ENCODE assay signal across 11 mouse cellular contexts in the genomic region with DNA sequence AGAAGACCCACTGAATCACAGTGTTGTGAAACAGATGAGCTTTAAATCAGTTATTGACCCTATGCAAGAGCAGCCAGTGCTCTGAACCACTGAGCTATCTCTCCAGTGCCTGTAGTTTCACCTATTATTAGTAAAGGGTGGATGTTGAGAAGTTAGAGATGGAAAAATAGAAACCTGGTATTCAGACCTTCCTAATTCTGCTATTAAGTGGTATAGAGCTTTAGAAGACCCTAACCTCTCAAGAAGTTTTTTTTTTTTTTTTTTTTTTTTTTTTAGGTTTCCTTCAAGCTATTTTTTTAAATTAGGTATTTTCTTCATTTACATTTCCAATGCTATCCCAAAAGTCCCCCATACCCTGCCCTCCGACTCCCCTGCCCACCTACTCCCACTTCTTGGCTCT. TPM values are rescaled to one million over a fixed set of nuclear protein-coding genes. Genes with fewer than 3 reads are reported as not detected.
A peak's percentile ranks its signal among the peaks of the same experiment; 100 is the strongest.
DNase-seq lines count a peak whose midpoint lies in the region; ATAC-seq and TF ChIP-seq lines count a peak whose summit lies in the region.
"Had no signal": no experiment of that assay in that cellular context is flagged by ENCODE, and none has a peak within 500 bp of the region (broad histone marks: within the 10 kb centered on the region; RNA-seq: fewer than 3 reads in every experiment).

No protein-coding gene starts in this region.

- H3K4me2 ChIP-seq in heart, embryonic 13.5 days = peak overlapping the region; percentile 93
- H3K4me2 ChIP-seq in hindbrain, embryonic 12.5 days (replicated peaks) = peak overlapping the region; percentile 88

- peaks cover 33% of the 10 kb centered on the region for H3K36me3 ChIP-seq in heart, embryonic 13.5 days
- peaks cover 45% of the 10 kb centered on the region for H3K36me3 ChIP-seq in G1E (replicated peaks)
- peaks cover 20% of the 10 kb centered on the region for H3K36me3 ChIP-seq in hindbrain, embryonic 12.5 days
- peaks cover 34% of the 10 kb centered on the region for H3K36me3 ChIP-seq in midbrain, embryonic 10.5 days

- no peak for ATAC-seq in heart, embryonic 13.5 days (ENCODE audit: extremely low read depth, insufficient number of reproducible peaks, low FRiP score, low TSS enrichment)
- no peak for ATAC-seq in G1E (ENCODE audit: extremely low read depth, insufficient number of reproducible peaks, low FRiP score, poor library complexity, severe bottlenecking)
- ATAC-seq in hindbrain, embryonic 12.5 days (ENCODE audit: low FRiP score) = no peak

- peak overlapping the region; percentile 84 for H3K4me3 ChIP-seq in heart, embryonic 13.5 days
- H3K4me3 ChIP-seq in G1E (ENCODE audit: low read depth, low read length) = peak overlapping the region; percentile 75
- H3K4me3 ChIP-seq in hindbrain, embryonic 12.5 days = peak overlapping the region; percentile 52
- H3K4me3 ChIP-seq in midbrain, embryonic 10.5 days = peak overlapping the region; percentile 70

- no peaks in the 10 kb centered on the region for H3K9me3 ChIP-seq in heart, embryonic 13.5 days
- no peaks in the 10 kb centered on the region for H3K9me3 ChIP-seq in G1E (replicated peaks)
- H3K9me3 ChIP-seq in hindbrain, embryonic 12.5 days (replicated peaks) = no peaks in the 10 kb centered on the region
- H3K9me3 ChIP-seq in midbrain, embryonic 10.5 days (replicated peaks) = no peaks in the 10 kb centered on the region

- WGBS in heart, embryonic 13.5 days = 87% methylated on average over 1 of the region's 1 CpGs
- WGBS in hindbrain, embryonic 12.5 days = 96% methylated on average over 1 of the region's 1 CpGs
- WGBS in midbrain, embryonic 10.5 days = 92% methylated on average over 1 of the region's 1 CpGs

- H3K4me1 ChIP-seq in heart, embryonic 13.5 days = peaks cover 38% of the 10 kb centered on the region
- peaks cover 63% of the 10 kb centered on the region for H3K4me1 ChIP-seq in G1E (ENCODE audit: insufficient read depth, low read depth, low read length)
- peaks cover 31% of the 10 kb centered on the region for H3K4me1 ChIP-seq in hindbrain, embryonic 12.5 days
- peaks cover 39% of the 10 kb centered on the region for H3K4me1 ChIP-seq in midbrain, embryonic 10.5 days

- no peak for DNase-seq in heart, adult 11 months
- no peak for DNase-seq in G1E (ENCODE audit: low spot score)
- DNase-seq in midbrain, embryonic 10.5 days (ENCODE audit: low spot score) = no peak
- DNase-seq in thymus, postnatal 14 days = no peak
- no peak for DNase-seq in T-cell, adult 2 months (ENCODE audit: low spot score)
- no peak for DNase-seq in adrenal gland, adult 8-10 months
- DNase-seq: lung, postnatal 10 days; right cerebral cortex, postnatal 25 days had no signal

- TF ChIP-seq CTCF in G1E (IDR thresholded peaks at IDR 0.05; ENCODE audit: low read depth, low read length) = no peak

- no peaks in the 10 kb centered on the region for H3K27me3 ChIP-seq in heart, embryonic 13.5 days (replicated peaks)
- no peaks in the 10 kb centered on the region for H3K27me3 ChIP-seq in G1E (ENCODE audit: insufficient read depth, low read length)
- H3K27me3 ChIP-seq in hindbrain, embryonic 12.5 days = no peaks in the 10 kb centered on the region
- H3K27me3 ChIP-seq in midbrain, embryonic 10.5 days (ENCODE audit: low read depth, poor library complexity, severe bottlenecking) = no peaks in the 10 kb centered on the region

- peak overlapping the region; percentile 92 for H3K9ac ChIP-seq in heart, embryonic 13.5 days
- H3K9ac ChIP-seq in hindbrain, embryonic 12.5 days = 0 out of 2 replicates have a peak overlapping the region, but pooled peaks have one; percentile 38

- H3K27ac ChIP-seq in heart, embryonic 13.5 days (replicated peaks) = no peak overlapping the region
- H3K27ac ChIP-seq in hindbrain, embryonic 12.5 days = no peak overlapping the region
- H3K27ac ChIP-seq in midbrain, embryonic 10.5 days (replicated peaks) = no peak overlapping the region

RNA-seq across cellular contexts. Expression of gene Ap2b1, which starts 5.6 kb away (rescaled TPM):
- polyA plus RNA-seq in heart, embryonic 13.5 days (2015; fragmentation: Nextera tagmentation; extraction: Ambion mirVana) = 36.2 and 37.2 TPM in 2 replicates
- total RNA-seq in G1E (2014; fragmentation: Nextera tagmentation) = 92.6 and 113 TPM in 2 replicates
- total RNA-seq in G1E (2017) = 68.5 and 76.5 TPM in 2 replicates
- polyA plus RNA-seq in G1E (2012) = 17.5 and 17.8 TPM in 2 replicates
- 113 and 128 TPM in 2 replicates for polyA plus RNA-seq in hindbrain, embryonic 12.5 days (2016; fragmentation: Nextera tagmentation; extraction: Ambion mirVana)
- 73.5 and 89.6 TPM in 2 replicates for polyA plus RNA-seq in midbrain, embryonic 10.5 days (2016; fragmentation: Nextera tagmentation; extraction: Ambion mirVana)
- 100 to 1,000 TPM; 110 to 118 (median 117) TPM for total RNA-seq in adrenal gland, adult 8-10 months (2022)

RNA-seq across cellular contexts. Expression of gene Slfn14, which starts 6.7 kb away (rescaled TPM):
- polyA plus RNA-seq in heart, embryonic 13.5 days (2015; fragmentation: Nextera tagmentation; extraction: Ambion mirVana) = 0.84 and 0.88 TPM in 2 replicates
- total RNA-seq in G1E (2014; fragmentation: Nextera tagmentation) (9.4 and 25.5 TPM in 2 replicates), G1E (2017) (1.8 and 2.1 TPM in 2 replicates)
- 0.10 and 0.17 TPM in 2 replicates for polyA plus RNA-seq in G1E (2012)
- polyA plus RNA-seq in hindbrain, embryonic 12.5 days (2016; fragmentation: Nextera tagmentation; extraction: Ambion mirVana) = 0.87 and 1.1 TPM in 2 replicates
- polyA plus RNA-seq in midbrain, embryonic 10.5 days (2016; fragmentation: Nextera tagmentation; extraction: Ambion mirVana) = 0.12 and 0.21 TPM in 2 replicates
- not detected for total RNA-seq in adrenal gland, adult 8-10 months (2022)
- polyA plus RNA-seq: gonadal fat pad, adult 2 months had no signal

RNA-seq across cellular contexts. Expression of gene Pex12, which starts 9.2 kb away (rescaled TPM):
- 8.5 and 8.6 TPM in 2 replicates for polyA plus RNA-seq in heart, embryonic 13.5 days (2015; fragmentation: Nextera tagmentation; extraction: Ambion mirVana)
- total RNA-seq in G1E (2014; fragmentation: Nextera tagmentation) (6.8 and 8.6 TPM in 2 replicates), G1E (2017) (7.1 and 8.7 TPM in 2 replicates)
- polyA plus RNA-seq in G1E (2012) = 2.7 and 3.0 TPM in 2 replicates
- polyA plus RNA-seq in hindbrain, embryonic 12.5 days (2016; fragmentation: Nextera tagmentation; extraction: Ambion mirVana) = 16.4 and 19.8 TPM in 2 replicates
- polyA plus RNA-seq in midbrain, embryonic 10.5 days (2016; fragmentation: Nextera tagmentation; extraction: Ambion mirVana) = 17.0 and 18.0 TPM in 2 replicates
- 10 to 100 TPM; 17.3 to 24.2 (median 20.4) TPM for total RNA-seq in adrenal gland, adult 8-10 months (2022)
